Mouse (Mus musculus): Measurements from ENCODE around the gene Adamtsl5. TPM values are rescaled to one million over a fixed set of nuclear protein-coding genes. Genes with fewer than 3 reads are reported as not detected.

Gene Adamtsl5
- total and polyA plus RNA-seq, 2 experiments: 0.28 to 1.6 TPM

DNA sequence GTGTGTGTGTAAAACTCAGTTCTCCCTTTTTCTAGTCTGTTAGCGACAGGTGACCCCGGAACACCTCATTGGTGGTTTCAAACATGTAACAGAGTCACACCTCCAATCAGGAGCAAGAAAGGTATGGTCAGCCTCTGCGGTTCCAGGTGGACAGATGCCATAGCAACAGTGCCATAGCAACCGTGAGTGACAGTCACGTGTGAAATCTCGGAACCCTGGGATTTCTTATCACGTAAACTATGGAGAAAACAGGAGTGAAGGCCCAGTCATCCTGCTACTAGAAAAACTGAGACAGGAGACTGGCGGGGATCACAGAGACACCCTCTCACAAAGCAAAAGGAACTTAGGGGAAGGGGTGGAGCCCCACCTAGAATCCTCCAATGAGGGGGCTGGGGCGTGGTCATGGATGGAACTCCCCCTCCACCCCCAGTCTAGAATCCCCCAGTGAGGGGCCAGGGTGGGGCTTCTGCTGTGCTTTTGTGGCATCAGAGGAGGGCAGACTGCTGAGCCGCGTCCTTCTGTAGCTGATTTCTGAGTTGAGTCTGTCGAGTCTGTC, 23.3 kb upstream of the Adamtsl5 start:
- DNase-seq (ENCODE audit: extremely low read depth, low read depth, low spot score): peak; percentile 54
- Histone ChIP-seq H3K27me3 (ENCODE audit: control insufficient read depth, insufficient read depth, low read length) (no peaks in the 10 kb centered on the region), H3K36me3 (ENCODE audit: control insufficient read depth, insufficient read depth, low read length) (no peaks in the 10 kb centered on the region), H3K4me3 (ENCODE audit: insufficient read depth, low read depth, low read length) (no peak overlapping the region), H3K9ac (ENCODE audit: low read depth, low read length) (no peak overlapping the region), H3K4me1 (ENCODE audit: control insufficient read depth, insufficient read depth, low read length) (peaks cover 3% of the 10 kb centered on the region; the same call in 1 of the 2 replicates), H3K27ac (replicated peaks; ENCODE audit: insufficient read depth, low read depth, low read length) (no peak overlapping the region), H3K79me2 (ENCODE audit: control insufficient read depth, insufficient read depth, low read length) (no peaks in the 10 kb centered on the region)
- TF ChIP-seq CTCF (IDR thresholded peaks at IDR 0.05; ENCODE audit: low read depth, low read length) (no peak), POLR2A (IDR thresholded peaks at IDR 0.05; ENCODE audit: extremely low read depth, insufficient read depth, low read length) (no peak)
- 23% methylated on average over 12 of the region's 12 CpGs for WGBS

DNA sequence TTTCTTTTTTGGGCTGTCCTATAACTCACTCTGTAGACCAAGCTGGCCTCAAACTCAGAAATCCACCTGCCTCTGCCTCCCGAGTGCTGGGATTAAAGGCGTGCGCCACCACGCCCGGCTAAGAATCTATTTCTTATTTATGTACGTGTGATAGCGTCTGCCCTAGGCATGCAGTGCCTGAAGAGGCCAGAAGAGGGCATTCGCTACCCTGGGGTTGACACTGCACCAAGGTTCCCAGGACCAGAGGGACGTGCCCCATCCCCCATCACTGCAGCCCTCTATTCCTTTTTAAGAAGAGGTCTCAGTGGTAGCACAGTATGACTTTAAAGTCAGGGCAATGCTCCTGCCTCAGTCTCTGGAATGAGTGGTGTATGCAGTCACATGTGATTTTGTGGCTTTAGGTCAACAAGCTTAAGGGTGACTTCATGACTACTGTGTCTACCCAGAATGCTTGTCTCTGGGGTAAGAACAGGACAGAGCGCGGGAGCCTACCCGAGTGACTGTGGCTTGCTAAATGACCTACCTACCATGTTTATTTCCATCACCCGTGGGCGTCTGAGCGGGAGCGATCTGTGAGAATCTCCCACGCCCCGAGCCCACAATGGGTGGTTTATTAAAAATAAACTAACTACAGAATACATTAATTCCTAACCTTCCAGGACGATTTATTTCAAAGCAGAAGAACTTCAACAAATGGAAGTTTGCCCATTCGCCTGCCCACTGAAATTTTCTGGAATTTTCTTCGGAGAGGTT, 22.0 kb upstream of the Adamtsl5 start:
- H3K27me3 ChIP-seq (ENCODE audit: control insufficient read depth, insufficient read depth, low read length): no peaks in the 10 kb centered on the region
- DNase-seq (ENCODE audit: extremely low read depth, low read depth, low spot score): no peak
- no peak overlapping the region for H3K4me3 ChIP-seq (ENCODE audit: insufficient read depth, low read depth, low read length)
- 74% methylated on average over 21 of the region's 21 CpGs for WGBS
- no peak overlapping the region for H3K27ac ChIP-seq (replicated peaks; ENCODE audit: insufficient read depth, low read depth, low read length)
- TF ChIP-seq POLR2A (IDR thresholded peaks at IDR 0.05; ENCODE audit: extremely low read depth, insufficient read depth, low read length) (no peak), CTCF (IDR thresholded peaks at IDR 0.05; ENCODE audit: low read depth, low read length) (peak; percentile 70)
- no peaks in the 10 kb centered on the region for H3K79me2 ChIP-seq (ENCODE audit: control insufficient read depth, insufficient read depth, low read length)
- peaks cover 3% of the 10 kb centered on the region; the same call in 1 of the 2 replicates for H3K4me1 ChIP-seq (ENCODE audit: control insufficient read depth, insufficient read depth, low read length)
- no peak overlapping the region for H3K9ac ChIP-seq (ENCODE audit: low read depth, low read length)
- H3K36me3 ChIP-seq (ENCODE audit: control insufficient read depth, insufficient read depth, low read length): no peaks in the 10 kb centered on the region

DNA sequence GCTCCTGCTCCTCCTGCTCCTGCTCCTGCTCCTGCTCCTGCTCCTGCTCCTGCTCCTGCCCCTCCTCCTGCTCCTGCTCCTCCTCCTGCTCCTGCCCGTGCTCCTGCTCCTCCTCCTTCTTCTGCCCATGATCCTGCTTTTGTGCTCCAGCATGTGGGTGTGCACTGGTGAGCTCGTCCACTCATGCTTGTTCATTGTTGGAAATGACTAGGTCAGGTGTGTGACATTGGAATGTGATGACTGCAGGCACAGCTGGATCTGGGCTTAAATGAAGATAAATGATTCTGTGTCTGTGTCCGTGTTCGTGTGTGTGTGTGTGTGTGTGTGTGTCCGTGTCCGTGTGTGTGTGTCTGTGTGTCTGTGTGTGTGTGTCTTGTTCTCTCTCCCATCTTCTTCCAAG, 20.2 kb upstream of the Adamtsl5 start:
- no peak for TF ChIP-seq POLR2A (IDR thresholded peaks at IDR 0.05; ENCODE audit: extremely low read depth, insufficient read depth, low read length)
- TF ChIP-seq CTCF (IDR thresholded peaks at IDR 0.05; ENCODE audit: low read depth, low read length): no peak
- H3K27ac ChIP-seq (replicated peaks; ENCODE audit: insufficient read depth, low read depth, low read length): no peak overlapping the region
- H3K4me3 ChIP-seq (ENCODE audit: insufficient read depth, low read depth, low read length): no peak overlapping the region
- H3K36me3 ChIP-seq (ENCODE audit: control insufficient read depth, insufficient read depth, low read length): no peaks in the 10 kb centered on the region
- no peaks in the 10 kb centered on the region for H3K27me3 ChIP-seq (ENCODE audit: control insufficient read depth, insufficient read depth, low read length)
- 93% methylated on average over 6 of the region's 6 CpGs for WGBS
- no peak for DNase-seq (ENCODE audit: extremely low read depth, low read depth, low spot score)
- H3K9ac ChIP-seq (ENCODE audit: low read depth, low read length): no peak overlapping the region
- H3K79me2 ChIP-seq (ENCODE audit: control insufficient read depth, insufficient read depth, low read length): no peaks in the 10 kb centered on the region
- H3K4me1 ChIP-seq (ENCODE audit: control insufficient read depth, insufficient read depth, low read length): peaks cover 3% of the 10 kb centered on the region; the same call in 1 of the 2 replicates

DNA sequence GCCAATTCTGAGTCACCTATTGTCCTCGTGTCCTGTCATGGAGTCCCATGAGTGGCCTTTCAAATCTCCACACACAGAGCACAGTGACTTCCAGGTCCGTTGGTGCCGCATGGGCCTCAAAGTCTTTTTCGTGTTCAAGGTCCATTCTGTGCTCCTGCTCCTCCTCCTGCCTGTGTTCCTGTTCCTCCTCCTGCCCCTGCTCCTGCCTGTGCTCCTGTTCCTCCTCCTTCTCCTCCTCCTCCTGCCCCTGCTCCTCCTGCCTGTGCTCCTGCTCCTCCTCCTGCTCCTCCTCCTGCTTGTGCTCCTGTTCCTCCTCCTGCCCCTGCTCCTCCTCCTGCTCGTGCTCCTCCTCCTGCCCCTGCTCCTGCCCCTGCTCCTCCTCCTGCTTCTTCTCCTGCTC, 19.7 kb upstream of the Adamtsl5 start:
- Histone ChIP-seq H3K36me3 (ENCODE audit: control insufficient read depth, insufficient read depth, low read length) (no peaks in the 10 kb centered on the region), H3K27me3 (ENCODE audit: control insufficient read depth, insufficient read depth, low read length) (no peaks in the 10 kb centered on the region), H3K4me1 (ENCODE audit: control insufficient read depth, insufficient read depth, low read length) (peaks cover 3% of the 10 kb centered on the region; the same call in 1 of the 2 replicates), H3K4me3 (ENCODE audit: insufficient read depth, low read depth, low read length) (peak overlapping the region; percentile 44), H3K9ac (ENCODE audit: low read depth, low read length) (peak overlapping the region; percentile 69), H3K27ac (replicated peaks; ENCODE audit: insufficient read depth, low read depth, low read length) (peak overlapping the region; percentile 47; the same call in 1 of the 2 replicates), H3K79me2 (ENCODE audit: control insufficient read depth, insufficient read depth, low read length) (no peaks in the 10 kb centered on the region)
- DNase-seq (ENCODE audit: extremely low read depth, low read depth, low spot score): peak; percentile 96
- TF ChIP-seq POLR2A (IDR thresholded peaks at IDR 0.05; ENCODE audit: extremely low read depth, insufficient read depth, low read length) (peak; percentile 44; the same call in 1 of the 2 replicates), CTCF (IDR thresholded peaks at IDR 0.05; ENCODE audit: low read depth, low read length) (no peak)
- 21% methylated on average over 5 of the region's 5 CpGs for WGBS

DNA sequence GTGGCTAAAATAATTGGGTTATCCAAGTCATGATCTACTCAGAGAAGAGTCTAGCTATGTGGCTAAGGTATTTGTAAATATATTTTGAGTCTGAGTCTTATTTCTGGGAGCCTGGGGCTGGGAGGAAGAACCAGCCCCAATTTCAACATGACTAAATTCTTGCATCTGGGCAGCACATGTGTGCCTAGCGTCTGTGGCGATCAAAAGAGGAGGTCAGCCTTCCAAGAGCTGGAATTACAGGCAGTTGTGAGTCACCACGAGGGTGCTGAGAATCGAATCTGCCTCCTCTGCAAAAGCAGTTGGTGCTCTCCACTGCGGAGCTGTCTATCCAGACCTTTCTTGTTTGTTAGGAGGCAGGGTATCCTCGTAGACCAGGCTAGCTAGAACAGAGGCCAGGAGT, 17.5 kb upstream of the Adamtsl5 start:
- peaks cover 3% of the 10 kb centered on the region; the same call in 1 of the 2 replicates for H3K4me1 ChIP-seq (ENCODE audit: control insufficient read depth, insufficient read depth, low read length)
- 62% methylated on average over 6 of the region's 6 CpGs for WGBS
- no peak overlapping the region for H3K4me3 ChIP-seq (ENCODE audit: insufficient read depth, low read depth, low read length)
- H3K36me3 ChIP-seq (ENCODE audit: control insufficient read depth, insufficient read depth, low read length): no peaks in the 10 kb centered on the region
- no peaks in the 10 kb centered on the region for H3K79me2 ChIP-seq (ENCODE audit: control insufficient read depth, insufficient read depth, low read length)
- H3K27me3 ChIP-seq (ENCODE audit: control insufficient read depth, insufficient read depth, low read length): no peaks in the 10 kb centered on the region
- H3K27ac ChIP-seq (replicated peaks; ENCODE audit: insufficient read depth, low read depth, low read length): no peak overlapping the region
- no peak for TF ChIP-seq POLR2A (IDR thresholded peaks at IDR 0.05; ENCODE audit: extremely low read depth, insufficient read depth, low read length)
- no peak for TF ChIP-seq CTCF (IDR thresholded peaks at IDR 0.05; ENCODE audit: low read depth, low read length)
- DNase-seq (ENCODE audit: extremely low read depth, low read depth, low spot score): no peak
- no peak overlapping the region for H3K9ac ChIP-seq (ENCODE audit: low read depth, low read length)

DNA sequence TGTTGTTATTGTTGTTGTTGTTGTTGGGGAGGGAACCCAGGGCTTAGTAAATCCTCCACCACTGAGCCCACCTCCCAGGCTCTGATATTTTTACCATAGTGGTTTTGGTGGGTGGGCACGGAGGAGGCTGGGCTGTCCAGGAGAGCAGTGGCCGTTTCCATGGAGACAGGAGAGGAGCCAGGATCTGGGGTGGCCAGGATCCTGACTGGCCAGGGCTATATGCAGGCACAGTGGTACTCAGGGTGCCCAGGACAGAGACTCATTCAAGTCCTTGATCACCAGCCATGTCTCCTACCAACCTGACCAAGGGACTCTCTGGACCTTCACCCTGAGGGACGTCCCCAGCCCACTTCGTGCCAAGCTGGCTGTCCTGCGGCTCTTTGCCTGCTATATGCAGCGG, 15.5 kb upstream of the Adamtsl5 start:
- Histone ChIP-seq H3K9ac (ENCODE audit: low read depth, low read length) (no peak overlapping the region), H3K36me3 (ENCODE audit: control insufficient read depth, insufficient read depth, low read length) (no peaks in the 10 kb centered on the region), H3K4me3 (ENCODE audit: insufficient read depth, low read depth, low read length) (no peak overlapping the region), H3K4me1 (ENCODE audit: control insufficient read depth, insufficient read depth, low read length) (peaks cover 3% of the 10 kb centered on the region; the same call in 1 of the 2 replicates), H3K79me2 (ENCODE audit: control insufficient read depth, insufficient read depth, low read length) (no peaks in the 10 kb centered on the region), H3K27ac (replicated peaks; ENCODE audit: insufficient read depth, low read depth, low read length) (no peak overlapping the region), H3K27me3 (ENCODE audit: control insufficient read depth, insufficient read depth, low read length) (no peaks in the 10 kb centered on the region)
- WGBS: 41% methylated on average over 6 of the region's 6 CpGs
- TF ChIP-seq CTCF (IDR thresholded peaks at IDR 0.05; ENCODE audit: low read depth, low read length): no peak
- TF ChIP-seq POLR2A (IDR thresholded peaks at IDR 0.05; ENCODE audit: extremely low read depth, insufficient read depth, low read length): no peak
- DNase-seq (ENCODE audit: extremely low read depth, low read depth, low spot score): no peak
